In genomic region chr7:98573231-98573781, GRCm38 (mm10) we compare ENCODE assay signal across 7 mouse cellular contexts.
DNase-seq lines count a peak whose midpoint lies in the region; ATAC-seq and TF ChIP-seq lines count a peak whose summit lies in the region.

No protein-coding gene starts in this region.

- no peak for ATAC-seq in midbrain, postnatal 0 days (ENCODE audit: low FRiP score)
- ATAC-seq in midbrain, embryonic 11.5 days (ENCODE audit: low FRiP score): no peak
- ATAC-seq in kidney, postnatal 0 days (replicated peaks; ENCODE audit: low FRiP score, low read depth): peak; percentile 78
- peak; percentile 27; the same call in 1 of the 2 replicates for ATAC-seq in liver, embryonic 12.5 days

- H3K4me2 ChIP-seq in midbrain, postnatal 0 days (ENCODE audit: low read depth, low read length, poor library complexity, severe bottlenecking): no peak overlapping the region
- H3K4me2 ChIP-seq in midbrain, embryonic 11.5 days: no peak overlapping the region
- H3K4me2 ChIP-seq in kidney, postnatal 0 days (ENCODE audit: low read length): no peak overlapping the region
- no peak overlapping the region for H3K4me2 ChIP-seq in liver, embryonic 12.5 days

- no peak overlapping the region for H3K4me3 ChIP-seq in midbrain, postnatal 0 days (ENCODE audit: low read depth, low read length)
- no peak overlapping the region for H3K4me3 ChIP-seq in midbrain, embryonic 11.5 days (ENCODE audit: low read depth, low read length)
- H3K4me3 ChIP-seq in kidney, postnatal 0 days (replicated peaks; ENCODE audit: low read depth, low read length): no peak overlapping the region
- no peak overlapping the region for H3K4me3 ChIP-seq in liver, embryonic 12.5 days

- no peaks in the 10 kb centered on the region for H3K4me1 ChIP-seq in midbrain, postnatal 0 days (ENCODE audit: insufficient read depth, low read length)
- peaks cover 2% of the 10 kb centered on the region; the same call in 1 of the 2 replicates for H3K4me1 ChIP-seq in midbrain, embryonic 11.5 days (ENCODE audit: control insufficient read depth, insufficient read depth, low read length)
- H3K4me1 ChIP-seq in kidney, postnatal 0 days (replicated peaks; ENCODE audit: insufficient read depth, low read length): peaks cover 20% of the 10 kb centered on the region
- peaks cover 29% of the 10 kb centered on the region for H3K4me1 ChIP-seq in liver, embryonic 12.5 days

- TF ChIP-seq CTCF in midbrain, postnatal 0 days (IDR thresholded peaks at IDR 0.05): no peak
- TF ChIP-seq CTCF in kidney, postnatal 0 days (IDR thresholded peaks at IDR 0.05; ENCODE audit: low read depth): no peak

- H3K27me3 ChIP-seq in midbrain, postnatal 0 days (ENCODE audit: insufficient read depth, low read length): no peaks in the 10 kb centered on the region
- H3K27me3 ChIP-seq in midbrain, embryonic 11.5 days (ENCODE audit: control insufficient read depth, insufficient read depth, low read length): no peaks in the 10 kb centered on the region
- no peaks in the 10 kb centered on the region for H3K27me3 ChIP-seq in kidney, postnatal 0 days (ENCODE audit: insufficient read depth, low read length)
- H3K27me3 ChIP-seq in liver, embryonic 12.5 days (replicated peaks): no peaks in the 10 kb centered on the region

- no peaks in the 10 kb centered on the region for H3K36me3 ChIP-seq in midbrain, postnatal 0 days (ENCODE audit: insufficient read depth, low read length)
- H3K36me3 ChIP-seq in midbrain, embryonic 11.5 days (ENCODE audit: control insufficient read depth, insufficient read depth, low read length): no peaks in the 10 kb centered on the region
- no peaks in the 10 kb centered on the region for H3K36me3 ChIP-seq in kidney, postnatal 0 days (ENCODE audit: insufficient read depth, low read length)
- no peaks in the 10 kb centered on the region for H3K36me3 ChIP-seq in liver, embryonic 12.5 days

- H3K9ac ChIP-seq in midbrain, postnatal 0 days (replicated peaks; ENCODE audit: low read length, poor library complexity, severe bottlenecking): no peak overlapping the region
- H3K9ac ChIP-seq in midbrain, embryonic 11.5 days (ENCODE audit: low read length): no peak overlapping the region
- no peak overlapping the region for H3K9ac ChIP-seq in kidney, postnatal 0 days (ENCODE audit: low read depth, low read length)
- no peak overlapping the region for H3K9ac ChIP-seq in liver, embryonic 12.5 days

- DNase-seq in midbrain, postnatal 0 days (ENCODE audit: low spot score): peak; percentile 22
- DNase-seq in midbrain, embryonic 11.5 days (ENCODE audit: low spot score, missing footprints): no peak
- peak; percentile 11 to 42 for DNase-seq in frontal cortex, postnatal 36 days (ENCODE audit: low spot score in 2 of 2)
- DNase-seq in kidney, postnatal 0 days (ENCODE audit: low spot score): peak; percentile 96
- DNase-seq in right cerebral cortex, adult 18-20 months: peak; percentile 58
- no peak for DNase-seq in B cell, adult 2 months

- H3K9me3 ChIP-seq in midbrain, postnatal 0 days (ENCODE audit: low read length): no peaks in the 10 kb centered on the region
- no peaks in the 10 kb centered on the region for H3K9me3 ChIP-seq in midbrain, embryonic 11.5 days (ENCODE audit: control insufficient read depth, low read length)
- no peaks in the 10 kb centered on the region for H3K9me3 ChIP-seq in kidney, postnatal 0 days (replicated peaks; ENCODE audit: low read length)
- H3K9me3 ChIP-seq in liver, embryonic 12.5 days (replicated peaks): no peaks in the 10 kb centered on the region

- 63% methylated on average over 10 of the region's 10 CpGs for WGBS in midbrain, postnatal 0 days
- WGBS in midbrain, embryonic 11.5 days: 61% methylated on average over 10 of the region's 10 CpGs
- WGBS in kidney, postnatal 0 days: 14% methylated on average over 10 of the region's 10 CpGs
- WGBS in liver, embryonic 12.5 days (ENCODE audit: insufficient replicate concordance): 30% methylated on average over 10 of the region's 10 CpGs

- H3K27ac ChIP-seq in midbrain, postnatal 0 days (ENCODE audit: low read depth, low read length): no peak overlapping the region
- no peak overlapping the region for H3K27ac ChIP-seq in midbrain, embryonic 11.5 days (ENCODE audit: low read depth, low read length)
- peak overlapping the region; percentile 96 for H3K27ac ChIP-seq in kidney, postnatal 0 days
- peak overlapping the region; percentile 70 for H3K27ac ChIP-seq in liver, embryonic 12.5 days

Comparison
In these comparisons a context has a peak if more than half of its experiments do, and no peak if none do; other contexts are left out.
1. DNase-seq: peak in midbrain, postnatal 0 days (single experiment), frontal cortex, postnatal 36 days (2 of 2), kidney, postnatal 0 days (single experiment) and right cerebral cortex, adult 18-20 months (single experiment); none in midbrain, embryonic 11.5 days (single experiment) and B cell, adult 2 months (0 of 2).
2. ATAC-seq: peak in kidney, postnatal 0 days (single experiment) and liver, embryonic 12.5 days (single experiment); none in midbrain, postnatal 0 days (single experiment) and midbrain, embryonic 11.5 days (single experiment).
3. H3K27ac ChIP-seq: peak in kidney, postnatal 0 days (single experiment) and liver, embryonic 12.5 days (single experiment); none in midbrain, postnatal 0 days (single experiment) and midbrain, embryonic 11.5 days (single experiment).